Mouse (Mus musculus): ENCODE measurements around the gene Tank. TPM values are rescaled to one million over a fixed set of nuclear protein-coding genes. Genes with fewer than 3 reads are reported as not detected.

Gene Tank
- polyA plus RNA-seq, 1 experiment from 2014 or later = 34.0 TPM

- Histone ChIP-seq H3K9ac (ENCODE audit: low read length) (no peak overlapping the region), H3K36me3 (ENCODE audit: control insufficient read depth, insufficient read depth, low read length) (no peaks in the 10 kb centered on the region), H3K27ac (ENCODE audit: low read length) (no peak overlapping the region), H3K27me3 (ENCODE audit: control insufficient read depth, insufficient read depth, low read depth, low read length) (no peaks in the 10 kb centered on the region), H3K4me1 (replicated peaks; ENCODE audit: control insufficient read depth, insufficient read depth, low read length) (no peaks in the 10 kb centered on the region), H3K9me3 (ENCODE audit: control insufficient read depth, low read length) (no peaks in the 10 kb centered on the region), H3K4me3 (ENCODE audit: low read length) (no peak overlapping the region), H3K4me2 (ENCODE audit: low read depth, low read length) (no peak overlapping the region)
- no peak for ATAC-seq (ENCODE audit: low read depth)
- 62% methylated on average over 2 of the region's 2 CpGs for WGBS
Observed at GRCm38 (mm10) chr2:61555825-61556224, 22.6 kb upstream of the Tank start.

GRCm38 (mm10) chr2:61556639-61557038 is 21.7 kb upstream of the Tank start:
- Histone ChIP-seq H3K9ac (ENCODE audit: low read length) (no peak overlapping the region), H3K4me1 (replicated peaks; ENCODE audit: control insufficient read depth, insufficient read depth, low read length) (no peaks in the 10 kb centered on the region), H3K36me3 (ENCODE audit: control insufficient read depth, insufficient read depth, low read length) (no peaks in the 10 kb centered on the region), H3K27ac (ENCODE audit: low read length) (no peak overlapping the region), H3K4me3 (ENCODE audit: low read length) (no peak overlapping the region), H3K4me2 (ENCODE audit: low read depth, low read length) (no peak overlapping the region), H3K9me3 (ENCODE audit: control insufficient read depth, low read length) (no peaks in the 10 kb centered on the region), H3K27me3 (ENCODE audit: control insufficient read depth, insufficient read depth, low read depth, low read length) (no peaks in the 10 kb centered on the region)
- 49% methylated on average over 3 of the region's 3 CpGs for WGBS
- no peak for ATAC-seq (ENCODE audit: low read depth)

- no peaks in the 10 kb centered on the region for H3K4me1 ChIP-seq (replicated peaks; ENCODE audit: control insufficient read depth, insufficient read depth, low read length)
- no peak overlapping the region for H3K27ac ChIP-seq (ENCODE audit: low read length)
- H3K9ac ChIP-seq (ENCODE audit: low read length) = no peak overlapping the region
- no peak overlapping the region for H3K4me3 ChIP-seq (ENCODE audit: low read length)
- no peaks in the 10 kb centered on the region for H3K9me3 ChIP-seq (ENCODE audit: control insufficient read depth, low read length)
- H3K27me3 ChIP-seq (ENCODE audit: control insufficient read depth, insufficient read depth, low read depth, low read length) = no peaks in the 10 kb centered on the region
- WGBS = 55% methylated on average over 5 of the region's 5 CpGs
- no peak for ATAC-seq (ENCODE audit: low read depth)
- H3K36me3 ChIP-seq (ENCODE audit: control insufficient read depth, insufficient read depth, low read length) = no peaks in the 10 kb centered on the region
- H3K4me2 ChIP-seq (ENCODE audit: low read depth, low read length) = no peak overlapping the region
Observed at GRCm38 (mm10) chr2:61557848-61558471, 20.4 kb upstream of the Tank start.

- no peak overlapping the region for H3K4me2 ChIP-seq (ENCODE audit: low read depth, low read length)
- H3K36me3 ChIP-seq (ENCODE audit: control insufficient read depth, insufficient read depth, low read length) = no peaks in the 10 kb centered on the region
- H3K27me3 ChIP-seq (ENCODE audit: control insufficient read depth, insufficient read depth, low read depth, low read length) = no peaks in the 10 kb centered on the region
- 0% methylated on average over 1 of the region's 1 CpGs for WGBS
- no peak overlapping the region for H3K4me3 ChIP-seq (ENCODE audit: low read length)
- H3K27ac ChIP-seq (ENCODE audit: low read length) = no peak overlapping the region
- no peak for ATAC-seq (ENCODE audit: low read depth)
- H3K4me1 ChIP-seq (replicated peaks; ENCODE audit: control insufficient read depth, insufficient read depth, low read length) = no peaks in the 10 kb centered on the region
- no peak overlapping the region for H3K9ac ChIP-seq (ENCODE audit: low read length)
- H3K9me3 ChIP-seq (ENCODE audit: control insufficient read depth, low read length) = no peaks in the 10 kb centered on the region
Observed at GRCm38 (mm10) chr2:61561058-61561457, 17.3 kb upstream of the Tank start.

GRCm38 (mm10) chr2:61563202-61563601 is 15.2 kb upstream of the Tank start:
- no peaks in the 10 kb centered on the region for H3K4me1 ChIP-seq (replicated peaks; ENCODE audit: control insufficient read depth, insufficient read depth, low read length)
- H3K4me3 ChIP-seq (ENCODE audit: low read length) = no peak overlapping the region
- no peak overlapping the region for H3K27ac ChIP-seq (ENCODE audit: low read length)
- H3K9ac ChIP-seq (ENCODE audit: low read length) = no peak overlapping the region
- ATAC-seq (ENCODE audit: low read depth) = no peak
- H3K9me3 ChIP-seq (ENCODE audit: control insufficient read depth, low read length) = no peaks in the 10 kb centered on the region
- H3K27me3 ChIP-seq (ENCODE audit: control insufficient read depth, insufficient read depth, low read depth, low read length) = no peaks in the 10 kb centered on the region
- no peak overlapping the region for H3K4me2 ChIP-seq (ENCODE audit: low read depth, low read length)
- no peaks in the 10 kb centered on the region for H3K36me3 ChIP-seq (ENCODE audit: control insufficient read depth, insufficient read depth, low read length)
- 76% methylated on average over 6 of the region's 6 CpGs for WGBS

- no peak for ATAC-seq (ENCODE audit: low read depth)
- WGBS = 49% methylated on average over 4 of the region's 4 CpGs
- Histone ChIP-seq H3K27me3 (ENCODE audit: control insufficient read depth, insufficient read depth, low read depth, low read length) (no peaks in the 10 kb centered on the region), H3K9me3 (ENCODE audit: control insufficient read depth, low read length) (no peaks in the 10 kb centered on the region), H3K4me1 (replicated peaks; ENCODE audit: control insufficient read depth, insufficient read depth, low read length) (no peaks in the 10 kb centered on the region; the same call in 1 of the 2 replicates), H3K36me3 (ENCODE audit: control insufficient read depth, insufficient read depth, low read length) (no peaks in the 10 kb centered on the region), H3K9ac (ENCODE audit: low read length) (no peak overlapping the region), H3K4me3 (ENCODE audit: low read length) (no peak overlapping the region), H3K27ac (ENCODE audit: low read length) (no peak overlapping the region), H3K4me2 (ENCODE audit: low read depth, low read length) (no peak overlapping the region)
Observed at GRCm38 (mm10) chr2:61567045-61567783, 11.2 kb upstream of the Tank start.

GRCm38 (mm10) chr2:61569181-61569580 is 9.2 kb upstream of the Tank start:
- no peaks in the 10 kb centered on the region for H3K36me3 ChIP-seq (ENCODE audit: control insufficient read depth, insufficient read depth, low read length)
- H3K4me2 ChIP-seq (ENCODE audit: low read depth, low read length) = no peak overlapping the region
- no peak for ATAC-seq (ENCODE audit: low read depth)
- H3K27me3 ChIP-seq (ENCODE audit: control insufficient read depth, insufficient read depth, low read depth, low read length) = no peaks in the 10 kb centered on the region
- peak overlapping the region; percentile 61; the same call in 1 of the 2 replicates for H3K27ac ChIP-seq (ENCODE audit: low read length)
- no peaks in the 10 kb centered on the region; the same call in 1 of the 2 replicates for H3K4me1 ChIP-seq (replicated peaks; ENCODE audit: control insufficient read depth, insufficient read depth, low read length)
- no peak overlapping the region for H3K4me3 ChIP-seq (ENCODE audit: low read length)
- 63% methylated on average over 6 of the region's 6 CpGs for WGBS
- no peak overlapping the region for H3K9ac ChIP-seq (ENCODE audit: low read length)
- H3K9me3 ChIP-seq (ENCODE audit: control insufficient read depth, low read length) = no peaks in the 10 kb centered on the region

GRCm38 (mm10) chr2:61571343-61571955 is 6.9 kb upstream of the Tank start:
- no peak overlapping the region for H3K9ac ChIP-seq (ENCODE audit: low read length)
- ATAC-seq (ENCODE audit: low read depth) = no peak
- H3K4me2 ChIP-seq (ENCODE audit: low read depth, low read length) = no peak overlapping the region
- 46% methylated on average over 4 of the region's 4 CpGs for WGBS
- H3K4me3 ChIP-seq (ENCODE audit: low read length) = no peak overlapping the region
- no peaks in the 10 kb centered on the region for H3K36me3 ChIP-seq (ENCODE audit: control insufficient read depth, insufficient read depth, low read length)
- no peak overlapping the region for H3K27ac ChIP-seq (ENCODE audit: low read length)
- H3K9me3 ChIP-seq (ENCODE audit: control insufficient read depth, low read length) = no peaks in the 10 kb centered on the region
- no peaks in the 10 kb centered on the region for H3K27me3 ChIP-seq (ENCODE audit: control insufficient read depth, insufficient read depth, low read depth, low read length)
- H3K4me1 ChIP-seq (replicated peaks; ENCODE audit: control insufficient read depth, insufficient read depth, low read length) = no peaks in the 10 kb centered on the region; the same call in 1 of the 2 replicates

GRCm38 (mm10) chr2:61576497-61576896 is 1.9 kb upstream of the Tank start:
- Histone ChIP-seq H3K9ac (ENCODE audit: low read length) (no peak overlapping the region), H3K36me3 (ENCODE audit: control insufficient read depth, insufficient read depth, low read length) (no peaks in the 10 kb centered on the region), H3K4me3 (ENCODE audit: low read length) (no peak overlapping the region), H3K27me3 (ENCODE audit: control insufficient read depth, insufficient read depth, low read depth, low read length) (no peaks in the 10 kb centered on the region), H3K9me3 (ENCODE audit: control insufficient read depth, low read length) (no peaks in the 10 kb centered on the region), H3K4me2 (ENCODE audit: low read depth, low read length) (peak overlapping the region; percentile 45; the same call in 1 of the 2 replicates), H3K27ac (ENCODE audit: low read length) (no peak overlapping the region; the same call in 1 of the 2 replicates), H3K4me1 (replicated peaks; ENCODE audit: control insufficient read depth, insufficient read depth, low read length) (peaks cover 8% of the 10 kb centered on the region; the same call in 1 of the 2 replicates)
- WGBS = 60% methylated on average over 3 of the region's 3 CpGs
- no peak for ATAC-seq (ENCODE audit: low read depth)

Data from lung, embryonic 16.5 days (tissue).